Mouse (Mus musculus) T-cell, adult 2 months (primary cell): ENCODE data around the gene Tmcc2.
"Not testable (repeated sequence)": the region's sequence is repeated elsewhere in the genome, so short reads cannot be mapped to it uniquely, and the experiment has no call there.

ENCODE experiments used
- DNase-seq: peaks from one replicate; pipeline ENCODE4 v3.0.0; 2022; ENCODE audit warnings: low spot score

The Tmcc2 gene

DNA sequence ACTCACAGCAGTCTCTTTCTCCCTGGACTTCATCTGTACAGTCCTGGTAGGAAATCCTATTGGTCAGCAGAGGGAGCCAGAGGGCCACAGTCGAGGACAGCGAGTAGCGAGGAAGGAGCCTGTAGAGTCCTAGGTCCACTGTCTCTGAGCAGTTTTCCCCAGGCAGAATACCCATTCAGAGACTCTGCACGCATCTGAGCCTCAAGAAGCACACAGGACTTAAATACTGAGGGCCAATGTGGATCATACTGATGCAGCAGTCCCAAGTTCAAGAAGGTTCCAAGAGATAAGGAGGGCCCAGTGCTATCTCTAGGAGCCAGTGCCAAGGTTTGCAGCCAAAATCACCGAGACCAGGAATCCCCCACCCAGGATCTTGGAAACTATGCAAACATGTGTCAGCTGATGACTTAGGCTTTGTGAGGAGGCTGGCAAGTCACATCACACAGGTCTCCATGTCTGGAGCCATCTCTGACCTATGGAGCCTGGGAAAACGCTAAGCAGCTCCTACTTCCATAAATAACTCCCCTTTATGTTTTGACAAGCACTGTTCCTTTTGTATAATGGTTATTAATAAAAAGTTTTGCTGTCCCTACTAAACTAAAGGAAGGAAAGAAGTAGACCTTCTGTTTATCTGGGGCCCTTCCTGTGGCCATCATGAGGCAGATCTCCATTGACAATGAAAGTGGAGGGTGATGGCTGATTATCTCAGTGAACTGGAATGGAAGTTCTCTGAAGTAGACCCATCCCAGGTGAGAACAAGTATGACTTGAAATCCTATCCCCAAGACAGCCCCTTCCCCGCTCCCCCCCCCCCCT, 23.2 kb downstream of the Tmcc2 start:
- peak; percentile 49 for DNase-seq

DNA sequence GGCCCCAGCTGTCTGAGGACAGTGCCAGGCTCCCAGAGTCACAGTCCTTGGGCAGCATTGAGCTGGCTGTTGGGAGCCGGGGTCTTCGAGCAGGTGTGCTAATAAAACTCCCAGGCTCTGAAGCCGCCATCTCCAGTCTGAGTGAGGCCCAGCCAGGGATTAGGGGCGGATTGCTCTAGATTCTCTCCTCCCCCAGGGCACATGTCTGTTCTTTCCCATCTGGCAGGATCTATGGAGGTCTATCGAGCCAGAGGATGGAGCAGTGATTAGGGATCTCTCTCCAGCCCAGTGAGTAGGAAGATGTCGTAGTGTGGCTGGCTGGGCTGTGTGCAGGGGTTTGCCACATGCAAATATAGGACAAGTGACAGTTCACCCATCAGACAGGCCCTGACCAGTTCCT, 24.1 kb downstream of the Tmcc2 start:
- no peak for DNase-seq

GRCm38 (mm10) chr1:132366235-132366634, 24.8 kb downstream of the Tmcc2 start:
- DNase-seq, result no peak

DNA sequence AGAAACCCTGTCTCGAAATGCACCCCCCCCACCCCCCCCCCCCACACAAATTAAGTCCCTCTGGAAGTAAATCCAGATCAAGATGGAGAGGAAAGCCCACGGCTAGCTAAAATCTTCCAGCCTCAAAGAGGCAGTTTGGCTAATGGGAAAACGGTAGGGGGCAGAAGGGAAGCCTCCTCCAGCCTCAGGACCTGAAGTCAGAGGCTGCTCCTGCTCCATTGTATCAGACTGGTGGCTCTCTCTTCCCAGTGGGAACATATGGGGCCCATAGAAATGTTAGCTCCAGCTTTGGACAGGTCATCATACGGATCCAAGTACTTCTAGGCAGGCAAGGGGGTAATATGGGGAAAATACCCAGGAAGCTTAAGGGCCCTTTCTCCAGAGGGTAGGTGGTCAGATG, 25.4 kb downstream of the Tmcc2 start:
- no peak for DNase-seq

DNA sequence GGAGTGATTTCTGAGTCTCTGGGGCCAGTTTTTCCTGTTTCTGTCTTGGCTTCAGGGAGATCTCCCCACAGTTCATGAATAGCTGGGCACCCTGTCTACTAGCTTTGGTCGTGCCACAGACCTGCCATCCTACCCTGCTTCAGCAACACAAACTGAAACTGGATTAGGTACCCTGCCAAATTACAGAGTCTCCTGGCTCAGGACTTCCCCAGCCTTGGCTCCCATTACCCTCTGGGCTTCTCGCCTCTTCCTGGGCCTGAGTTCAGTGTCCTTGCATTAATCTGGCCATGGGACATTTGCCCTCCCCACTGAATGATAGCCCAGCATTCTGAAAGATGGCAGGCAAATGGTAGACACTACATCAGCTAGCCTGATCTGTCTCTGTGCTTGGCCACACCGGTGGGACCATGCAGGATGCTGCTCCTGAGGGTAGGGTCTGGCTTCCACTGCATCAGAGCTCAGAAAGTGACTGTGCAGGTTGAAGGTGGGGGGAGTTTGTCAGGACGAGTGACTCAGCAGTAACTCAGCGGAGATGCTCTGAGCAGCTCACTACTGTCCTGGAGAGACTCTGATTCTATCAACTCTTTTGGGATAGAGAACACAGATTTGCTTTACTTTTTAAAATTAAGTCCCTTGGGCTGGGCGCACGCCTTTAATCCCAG, 26.1 kb downstream of the Tmcc2 start:
- DNase-seq, result no peak

DNA sequence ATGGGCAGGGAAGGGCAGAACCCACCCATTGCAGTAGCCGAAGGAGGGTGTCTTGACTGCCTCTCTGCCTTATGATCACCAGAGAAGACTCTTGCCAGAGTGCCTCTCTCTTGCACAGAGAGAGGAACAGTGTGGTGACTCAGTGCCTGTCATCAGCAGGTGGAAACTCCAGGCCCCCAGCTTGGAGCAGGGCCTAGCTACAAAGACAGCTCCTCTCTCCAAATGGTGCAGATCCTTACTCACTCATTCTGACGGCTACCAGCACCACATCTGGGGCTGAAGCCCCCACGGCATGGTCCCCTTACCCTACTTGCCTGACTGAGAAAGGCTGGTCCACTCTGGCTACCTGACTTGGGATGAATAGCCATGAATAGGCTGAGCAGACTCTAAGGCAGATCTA, 26.7 kb downstream of the Tmcc2 start:
- no peak for DNase-seq

GRCm38 (mm10) chr1:132361959-132362358, 29.1 kb downstream of the Tmcc2 start:
- no peak for DNase-seq

DNA sequence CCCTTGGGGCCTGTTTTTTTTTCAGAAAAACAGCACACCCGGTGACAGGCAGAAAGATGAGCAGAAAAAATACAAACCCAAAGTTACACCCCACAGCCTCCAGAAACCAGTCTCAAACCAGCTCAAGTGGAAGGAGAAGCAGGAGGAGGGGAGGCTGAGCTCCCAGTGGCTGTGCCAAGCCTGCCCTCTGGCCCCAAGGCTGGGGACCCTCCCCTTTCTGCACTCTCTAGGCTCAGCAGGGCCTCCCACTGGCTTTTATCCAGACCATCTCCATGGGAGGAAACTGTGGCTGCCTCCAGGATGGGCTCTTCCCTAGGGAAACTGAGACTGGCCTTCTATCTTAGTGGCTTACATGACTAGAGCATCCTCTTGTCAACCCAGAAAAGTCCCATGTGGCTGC, 34.2 kb downstream of the Tmcc2 start:
- DNase-seq, result no peak

DNA sequence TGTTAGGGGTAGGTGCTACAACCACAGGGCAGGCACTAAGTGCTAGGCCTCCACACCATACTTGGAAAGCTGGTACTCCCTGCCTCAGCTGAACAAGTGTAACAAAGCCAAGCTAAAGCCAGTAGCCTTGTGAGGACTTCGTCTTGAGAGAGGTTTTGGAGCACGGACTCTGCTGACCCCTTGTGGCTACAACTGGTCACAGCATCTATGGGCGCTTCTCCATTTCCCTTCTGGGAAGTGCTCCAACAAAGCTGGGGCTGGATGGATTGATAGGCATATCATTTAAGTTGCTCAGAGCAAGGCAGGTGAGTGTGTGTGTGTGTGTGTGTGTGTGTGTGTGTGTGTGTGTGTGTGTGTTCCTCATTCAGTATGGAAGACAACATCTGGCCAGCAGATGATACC, 35.2 kb downstream of the Tmcc2 start:
- peak; percentile 75 for DNase-seq

DNA sequence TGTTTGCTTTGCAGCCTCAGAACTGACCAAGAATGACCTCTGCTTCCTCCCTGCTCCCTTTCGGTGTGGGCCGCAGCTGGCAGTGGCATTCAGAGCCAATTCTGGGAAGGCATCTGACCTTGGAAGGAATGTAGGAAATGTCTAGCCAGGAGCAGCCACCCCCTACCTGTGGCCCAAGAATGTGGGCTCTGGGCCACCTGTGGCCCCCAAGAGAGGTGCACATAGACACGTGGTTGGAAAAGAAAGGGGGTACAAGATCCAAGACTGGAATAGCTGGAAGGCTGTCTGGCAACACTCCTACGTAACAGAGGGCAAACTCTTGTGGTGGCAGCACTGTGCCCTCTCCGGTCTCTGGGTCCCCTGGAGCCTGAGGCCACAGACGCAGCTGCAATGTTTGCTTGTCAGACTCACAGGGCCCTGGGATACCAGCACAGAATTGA, 35.9 kb downstream of the Tmcc2 start:
- no peak for DNase-seq

- no peak for DNase-seq
These were observed 36.8 kb downstream of the Tmcc2 start for GRCm38 (mm10) chr1:132354234-132354633.

- DNase-seq, result no peak
These were observed 37.7 kb downstream of the Tmcc2 start for GRCm38 (mm10) chr1:132353389-132353788.

GRCm38 (mm10) chr1:132351058-132351457, 40.0 kb downstream of the Tmcc2 start:
- DNase-seq, result no peak

DNA sequence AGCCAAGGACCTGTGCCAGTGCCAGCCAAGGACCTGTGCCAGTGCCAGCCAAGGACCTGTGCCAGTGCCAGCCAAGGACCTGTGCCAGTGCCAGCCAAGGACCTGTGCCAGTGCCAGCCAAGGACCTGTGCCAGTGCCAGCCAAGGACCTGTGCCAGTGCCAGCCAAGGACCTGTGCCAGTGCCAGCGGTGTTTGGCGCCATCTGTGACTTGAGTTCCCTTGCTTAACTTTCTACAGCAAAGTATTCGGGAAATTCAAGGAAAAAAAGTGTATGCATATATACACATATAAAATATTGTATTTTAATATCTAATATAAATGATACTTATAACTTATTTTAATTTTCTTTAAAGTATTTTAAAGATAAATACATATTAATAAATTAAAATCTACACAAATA, 41.5 kb downstream of the Tmcc2 start:
- DNase-seq, result not testable (repeated sequence)

DNA sequence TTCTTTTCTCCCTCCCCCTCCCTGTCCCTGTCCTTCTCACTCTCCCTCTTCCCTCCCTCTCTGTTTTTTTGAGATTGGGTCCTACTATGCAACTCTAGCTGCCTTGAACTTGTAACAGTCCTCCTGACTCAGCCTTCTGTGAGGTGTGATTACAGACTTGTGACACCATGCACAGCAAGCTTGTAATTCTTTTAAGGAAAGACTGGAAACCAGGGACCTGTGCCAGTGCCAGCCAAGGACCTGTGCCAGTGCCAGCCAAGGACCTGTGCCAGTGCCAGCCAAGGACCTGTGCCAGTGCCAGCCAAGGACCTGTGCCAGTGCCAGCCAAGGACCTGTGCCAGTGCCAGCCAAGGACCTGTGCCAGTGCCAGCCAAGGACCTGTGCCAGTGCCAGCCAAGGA, 42.0 kb downstream of the Tmcc2 start:
- not testable (repeated sequence) for DNase-seq

GRCm38 (mm10) chr1:132348401-132348800, 42.7 kb downstream of the Tmcc2 start:
- DNase-seq, result no peak

DNA sequence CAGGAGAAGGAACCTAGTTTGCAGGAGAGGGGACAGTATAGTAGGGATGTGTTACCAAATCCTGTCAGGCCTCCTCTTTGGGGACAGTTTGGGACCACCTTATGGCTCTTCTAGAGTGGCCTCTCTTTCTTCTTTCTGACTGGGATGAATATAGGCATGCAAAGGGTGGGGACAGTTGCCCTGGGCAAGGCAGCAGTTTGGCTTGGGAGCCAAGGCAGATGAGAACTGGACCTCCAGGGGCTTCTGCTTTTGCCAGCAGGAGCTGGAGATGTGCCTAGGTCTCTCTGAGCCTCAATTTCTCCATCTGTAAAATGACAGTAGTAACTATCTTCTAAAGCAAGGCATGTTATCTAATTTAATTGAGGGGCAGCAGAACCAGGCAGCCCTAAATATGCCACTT, 44.1 kb downstream of the Tmcc2 start:
- DNase-seq, result no peak

GRCm38 (mm10) chr1:132346134-132346851, 44.8 kb downstream of the Tmcc2 start:
- DNase-seq, result no peak

DNA sequence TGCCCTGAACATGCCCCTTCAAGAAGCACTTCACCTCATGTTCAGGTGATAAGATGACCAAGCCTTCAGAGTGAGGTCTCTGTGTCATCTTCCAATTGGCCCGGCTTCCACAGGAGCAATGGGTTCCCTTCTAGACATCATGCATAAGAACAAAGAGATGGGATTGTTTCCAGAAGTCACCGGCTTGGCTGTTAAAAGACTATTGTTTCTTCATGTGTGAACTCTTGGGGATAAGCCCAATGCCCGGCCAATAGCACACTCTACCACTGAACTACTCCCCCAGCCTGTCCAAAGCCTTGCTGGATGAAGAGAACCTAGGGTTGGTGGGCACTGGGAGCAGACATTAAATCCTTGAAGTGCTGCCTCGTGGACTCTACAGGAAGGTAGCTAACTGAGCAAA, 45.6 kb downstream of the Tmcc2 start:
- no peak for DNase-seq

DNA sequence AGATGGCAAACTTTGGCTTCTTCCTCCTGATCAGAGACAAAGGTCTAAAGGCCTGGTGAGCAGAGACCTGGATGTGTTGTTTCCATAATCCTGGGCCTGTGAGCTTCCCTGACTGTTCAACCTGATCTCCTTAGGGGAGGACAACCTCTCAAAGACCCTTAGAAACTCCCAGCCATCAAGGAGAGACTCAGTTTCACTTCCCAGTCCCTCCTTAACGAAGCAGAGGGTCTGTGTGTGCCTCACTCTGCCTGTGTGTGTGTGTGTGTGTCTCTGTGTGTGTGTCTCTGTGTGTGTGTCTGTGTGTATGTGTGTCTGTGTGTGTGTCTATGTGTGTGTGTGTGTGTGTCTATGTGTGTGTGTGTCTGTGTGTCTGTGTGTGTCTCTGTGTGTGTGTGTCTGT, 47.4 kb downstream of the Tmcc2 start:
- no peak for DNase-seq

DNA sequence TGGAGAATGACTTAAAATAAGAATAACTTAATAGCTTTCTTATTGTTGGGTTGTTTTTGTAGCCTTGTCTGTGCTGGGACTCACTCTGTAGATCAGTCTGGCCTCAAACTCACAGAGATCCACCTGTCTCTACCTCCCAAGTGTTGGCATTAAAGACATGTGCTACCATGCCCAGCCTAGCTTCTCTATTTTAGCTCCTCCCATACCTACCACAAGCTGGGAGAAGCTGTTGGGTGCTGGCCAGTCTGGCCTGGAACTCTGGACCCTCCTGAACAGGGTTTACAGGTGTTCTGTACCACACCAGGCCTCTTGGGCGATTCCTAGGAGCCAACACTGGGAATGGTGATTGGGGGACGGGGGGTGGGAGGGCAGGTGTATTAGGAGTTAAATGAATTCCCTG, 47.9 kb downstream of the Tmcc2 start:
- no peak for DNase-seq

GRCm38 (mm10) chr1:132342518-132342917, 48.6 kb downstream of the Tmcc2 start:
- DNase-seq, result no peak
